Mouse (Mus musculus) thymus, adult 2 months (tissue): ENCODE data around the gene D430041D05Rik. TPM values are rescaled to one million over a fixed set of nuclear protein-coding genes. Genes with fewer than 3 reads are reported as not detected.

Experiments used
- DNase-seq: peaks from one replicate; pipeline ENCODE4 v3.0.0; 2021
- H3K27ac ChIP-seq: fragments of 200-500 bp; 2 replicates; pipeline ENCODE4 v1.5.1; 2012; ENCODE audit warnings: low read length, control low read depth; ENCODE audit not compliant: control insufficient read depth, insufficient read depth
- H3K27me3 ChIP-seq: fragments of 200-500 bp; 2 replicates; pipeline ENCODE4 v1.6.1; 2012; ENCODE audit warnings: mild to moderate bottlenecking, low read length, moderate library complexity, mixed read lengths; ENCODE audit not compliant: control insufficient read depth, insufficient read depth
- H3K36me3 ChIP-seq: fragments of 200-500 bp; 2 replicates; pipeline ENCODE4 v1.6.1; 2012; ENCODE audit warnings: mild to moderate bottlenecking, low read length, moderate library complexity; ENCODE audit not compliant: control insufficient read depth, insufficient read depth
- H3K4me1 ChIP-seq: fragments of 200-500 bp; replicated peaks from 2 replicates; pipeline ENCODE4 v1.6.1; 2012; ENCODE audit warnings: low read length; ENCODE audit not compliant: control insufficient read depth, insufficient read depth
- H3K4me3 ChIP-seq: fragments of 200-500 bp; 2 replicates; pipeline ENCODE4 v1.5.1; 2012; ENCODE audit warnings: mild to moderate bottlenecking, low read length, control low read depth, moderate library complexity; ENCODE audit not compliant: control insufficient read depth, insufficient read depth
- CTCF ChIP-seq: fragments of 200-500 bp; IDR thresholded peaks from 2 replicates; pipeline ENCODE4 v1.5.1; 2012; ENCODE audit warnings: mild to moderate bottlenecking, control low read depth, low read length, moderate library complexity, borderline replicate concordance; ENCODE audit not compliant: control insufficient read depth, poor library complexity, insufficient read depth; ENCODE audit errors: extremely low read depth
- POLR2A ChIP-seq: fragments of 200-500 bp; IDR thresholded peaks from 2 replicates; pipeline ENCODE4 v1.6.1; 2012; ENCODE audit warnings: mild to moderate bottlenecking, low read length, control low read depth, moderate library complexity; ENCODE audit not compliant: control insufficient read depth, poor library complexity, insufficient read depth; ENCODE audit errors: extremely low read depth
- WGBS: fragments of 180-500 bp; shearing (Covaris S2); methylation state at CpG from one replicate; pipeline ENCODE4 v1.1.7; 2018; 5-methylcytosine and 5-hydroxymethylcytosine counted together
- polyA plus RNA-seq: library from polyadenylated mRNA; depleted of rRNA; stranded (reverse); fragments of >200 nt; gene quantifications from 2 replicates; pipeline ENCODE4 v1.2.3, GENCODE M21; 2012; rRNA removed

The D430041D05Rik gene
- polyA plus RNA-seq: 3.0 and 3.3 TPM in 2 replicates

- peaks cover 5% of the 10 kb centered on the region for H3K27me3 ChIP-seq
- H3K4me3 ChIP-seq: peak within 1 kb of the TSS; percentile 26
- peaks cover 15% of the 10 kb centered on the region; the same call in 1 of the 2 replicates for H3K4me1 ChIP-seq
- DNase-seq: no peak
- H3K27ac ChIP-seq: no peak within 1 kb of the TSS
- WGBS: 65% methylated on average over 4 of the region's 4 CpGs
- H3K36me3 ChIP-seq: no peaks in the 10 kb centered on the region
- no peak for TF ChIP-seq CTCF
- TF ChIP-seq POLR2A: no peak
Observed at GRCm38 (mm10) chr2:104410963-104411545, at the start of gene D430041D05Rik. D430041D05Rik (minus strand) TSS chr2:104411013.

DNA sequence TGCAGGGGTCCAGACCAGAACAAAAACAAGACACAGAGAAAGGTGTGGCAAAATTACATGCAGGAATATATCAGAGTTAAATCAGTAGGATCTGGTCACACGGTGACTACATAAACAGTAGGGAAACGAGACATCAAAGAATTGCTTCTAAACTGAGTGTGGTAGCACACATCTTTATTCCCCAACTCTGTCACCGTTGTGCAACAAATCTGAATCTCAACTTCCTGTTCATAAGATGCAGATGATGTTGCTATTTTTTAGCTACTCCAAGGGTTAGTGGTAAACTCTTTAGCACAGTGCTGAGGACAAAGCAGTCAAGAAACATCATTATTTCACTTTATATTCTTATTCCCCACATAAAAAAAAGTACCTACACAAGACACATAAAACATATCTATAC, 49.2 kb upstream of the D430041D05Rik start:
- Histone ChIP-seq H3K4me3 (no peak overlapping the region), H3K27ac (no peak overlapping the region), H3K27me3 (no peaks in the 10 kb centered on the region), H3K4me1 (peaks cover 2% of the 10 kb centered on the region; the same call in 1 of the 2 replicates), H3K36me3 (no peaks in the 10 kb centered on the region)
- no peak for DNase-seq
- TF ChIP-seq POLR2A: no peak
- no peak for TF ChIP-seq CTCF
- WGBS: 24% methylated on average over 3 of the region's 3 CpGs

GRCm38 (mm10) chr2:104458569-104459332, 47.9 kb upstream of the D430041D05Rik start:
- no peaks in the 10 kb centered on the region for H3K36me3 ChIP-seq
- H3K4me1 ChIP-seq: peaks cover 2% of the 10 kb centered on the region; the same call in 1 of the 2 replicates
- no peaks in the 10 kb centered on the region for H3K27me3 ChIP-seq
- TF ChIP-seq POLR2A (no peak), CTCF (no peak)
- peak; percentile 21 for DNase-seq
- H3K27ac ChIP-seq: no peak overlapping the region
- no peak overlapping the region for H3K4me3 ChIP-seq
- WGBS: 84% methylated on average over 8 of the region's 8 CpGs

DNA sequence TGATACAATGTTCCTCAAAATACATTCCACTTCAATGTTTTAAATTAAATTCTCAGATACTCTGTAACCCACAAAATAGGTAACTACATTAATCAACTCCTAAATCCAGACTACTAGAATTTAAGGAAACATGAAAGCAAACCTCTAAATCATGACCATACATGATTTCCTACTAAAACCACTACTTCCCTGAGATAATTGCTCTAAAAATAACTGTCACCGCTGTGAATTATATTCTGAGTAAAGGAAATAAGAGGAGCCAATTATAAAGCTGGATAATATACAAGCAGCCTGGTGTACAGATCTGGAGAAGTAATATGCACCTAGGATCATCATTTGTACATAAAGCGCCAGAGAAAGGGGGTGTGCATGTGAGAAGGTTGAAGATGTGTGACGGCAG, 46.3 kb upstream of the D430041D05Rik start:
- H3K4me1 ChIP-seq: peaks cover 2% of the 10 kb centered on the region; the same call in 1 of the 2 replicates
- WGBS: 34% methylated on average over 3 of the region's 3 CpGs
- no peaks in the 10 kb centered on the region for H3K36me3 ChIP-seq
- DNase-seq: no peak
- H3K4me3 ChIP-seq: no peak overlapping the region
- H3K27me3 ChIP-seq: no peaks in the 10 kb centered on the region
- no peak overlapping the region for H3K27ac ChIP-seq
- TF ChIP-seq POLR2A (no peak), CTCF (no peak)

DNA sequence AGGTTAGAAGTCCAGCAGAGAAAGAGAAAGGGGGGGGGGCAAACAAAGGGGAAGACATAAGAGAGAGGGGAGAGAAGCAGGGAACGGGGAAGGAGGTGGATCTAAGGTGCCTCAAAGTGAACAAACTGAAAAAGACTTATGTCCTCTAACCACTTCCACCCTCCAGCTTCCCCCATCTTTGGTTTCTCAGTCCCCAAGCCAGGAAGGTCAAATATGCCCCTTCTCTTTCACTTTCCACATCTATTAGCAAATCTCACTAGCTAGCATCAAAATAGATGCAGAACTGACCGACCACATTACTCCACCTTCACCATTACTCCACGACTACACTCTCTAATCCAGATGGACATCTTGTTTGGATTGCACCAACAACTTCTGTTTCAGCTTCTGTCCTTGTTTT, 39.9 kb upstream of the D430041D05Rik start:
- Histone ChIP-seq H3K27me3 (no peaks in the 10 kb centered on the region), H3K4me1 (peaks cover 3% of the 10 kb centered on the region; the same call in 1 of the 2 replicates), H3K4me3 (no peak overlapping the region), H3K27ac (no peak overlapping the region), H3K36me3 (no peaks in the 10 kb centered on the region)
- TF ChIP-seq CTCF: no peak
- TF ChIP-seq POLR2A: no peak
- 28% methylated on average over 3 of the region's 3 CpGs for WGBS
- no peak for DNase-seq

DNA sequence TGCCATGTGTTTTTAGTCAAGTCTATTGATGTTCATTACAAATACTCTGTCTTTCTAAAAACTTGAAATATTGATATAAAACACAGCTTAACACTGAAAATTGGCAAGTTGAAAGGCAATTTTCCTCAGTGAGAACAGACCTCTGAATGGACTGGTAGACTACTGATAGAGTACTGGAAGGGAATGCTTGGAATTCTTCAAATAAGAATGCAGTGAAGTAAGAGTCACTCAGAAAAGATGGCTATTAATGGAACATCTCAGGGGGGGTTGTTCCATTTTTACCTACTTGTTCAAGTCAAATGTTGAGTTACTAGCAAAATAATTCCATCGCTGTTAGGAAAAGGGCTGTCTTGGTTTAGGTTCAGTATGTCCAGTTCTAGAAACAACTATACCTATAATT, 38.4 kb upstream of the D430041D05Rik start:
- Histone ChIP-seq H3K4me3 (no peak overlapping the region), H3K27ac (no peak overlapping the region), H3K27me3 (no peaks in the 10 kb centered on the region), H3K36me3 (no peaks in the 10 kb centered on the region), H3K4me1 (peaks cover 3% of the 10 kb centered on the region; the same call in 1 of the 2 replicates)
- no peak for DNase-seq
- no peak for TF ChIP-seq POLR2A
- TF ChIP-seq CTCF: no peak
- 98% methylated on average over 1 of the region's 1 CpGs for WGBS

- WGBS: 98% methylated on average over 4 of the region's 4 CpGs
- H3K4me1 ChIP-seq: peaks cover 3% of the 10 kb centered on the region; the same call in 1 of the 2 replicates
- H3K36me3 ChIP-seq: no peaks in the 10 kb centered on the region
- no peaks in the 10 kb centered on the region for H3K27me3 ChIP-seq
- no peak overlapping the region for H3K27ac ChIP-seq
- TF ChIP-seq CTCF: no peak
- no peak for TF ChIP-seq POLR2A
- no peak for DNase-seq
- H3K4me3 ChIP-seq: no peak overlapping the region
Observed at GRCm38 (mm10) chr2:104448201-104448600, 37.4 kb upstream of the D430041D05Rik start.
